Comparison of ENCODE assay signal across 22 mouse cellular contexts in the genomic region with DNA sequence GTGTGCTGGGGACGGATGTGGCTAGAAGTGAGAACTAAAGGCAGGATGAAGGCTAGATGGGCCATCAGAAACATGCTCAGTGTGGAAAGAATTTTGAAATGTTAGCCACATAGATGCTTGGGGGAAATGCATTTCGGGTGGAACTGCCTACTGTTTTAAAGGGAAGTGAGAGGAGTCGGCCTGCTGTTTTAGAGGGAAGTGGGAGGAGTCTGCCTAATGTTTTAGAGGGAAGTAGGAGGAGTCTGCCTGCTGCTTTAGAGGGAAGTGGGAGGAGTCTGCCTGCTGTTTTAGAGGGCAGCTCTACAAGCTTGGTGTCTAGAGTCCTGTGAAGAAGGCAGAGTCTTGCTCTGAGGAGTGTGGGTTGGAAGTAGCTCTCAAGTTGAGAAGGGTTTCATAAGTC.
A peak's percentile ranks its signal among the peaks of the same experiment; 100 is the strongest.
DNase-seq lines count a peak whose midpoint lies in the region; ATAC-seq lines count a peak whose summit lies in the region.
"Had no signal": no experiment of that assay in that cellular context is flagged by ENCODE, and none has a peak within 500 bp of the region (broad histone marks: within the 10 kb centered on the region; RNA-seq: fewer than 3 reads in every experiment).

No protein-coding gene starts in this region.

- DNase-seq in lung, postnatal 36 days, result peak; percentile 1
- no peak for DNase-seq in lung, postnatal 4 days
- peak; percentile 1 for DNase-seq in MEL-GATA-1-ER (ENCODE audit: extremely low read depth, low read depth)
- DNase-seq in skeletal muscle tissue, adult 2 months (ENCODE audit: low read depth, low spot score), result peak; percentile 13
- no peak for DNase-seq in urinary bladder, adult 18-20 months (ENCODE audit: low spot score in 2 of 2)
- no peak for DNase-seq in adipocyte (ENCODE audit: low spot score)
- DNase-seq: adrenal gland, adult 8-10 months; cerebellum, adult 18-20 months; heart, adult 2 months; heart, postnatal 4 days; kidney, adult 11 months; kidney, postnatal 10 days; midbrain, embryonic 14.5 days; thymus, postnatal 36 days had no signal

- H3K4me1 ChIP-seq in kidney, embryonic 15.5 days, result no peaks in the 10 kb centered on the region
- H3K4me1 ChIP-seq: embryonic facial prominence, embryonic 10.5 days; heart, embryonic 15.5 days; limb, embryonic 12.5 days; liver, embryonic 15.5 days; neural tube, embryonic 15.5 days had no signal

- no peaks in the 10 kb centered on the region for H3K36me3 ChIP-seq in kidney, embryonic 15.5 days
- H3K36me3 ChIP-seq: embryonic facial prominence, embryonic 10.5 days; heart, embryonic 15.5 days; limb, embryonic 12.5 days; liver, embryonic 15.5 days; neural tube, embryonic 15.5 days had no signal

- no peak overlapping the region for H3K9ac ChIP-seq in kidney, embryonic 15.5 days
- H3K9ac ChIP-seq: heart, embryonic 15.5 days; limb, embryonic 12.5 days; liver, embryonic 15.5 days; neural tube, embryonic 15.5 days had no signal

- no peak overlapping the region for H3K4me3 ChIP-seq in kidney, embryonic 15.5 days (replicated peaks)
- H3K4me3 ChIP-seq: embryonic facial prominence, embryonic 10.5 days; heart, adult 2 months; heart, embryonic 15.5 days; limb, embryonic 12.5 days; liver, embryonic 15.5 days; neural tube, embryonic 15.5 days had no signal

- no peak overlapping the region for H3K4me2 ChIP-seq in kidney, embryonic 15.5 days
- H3K4me2 ChIP-seq: heart, embryonic 15.5 days; limb, embryonic 12.5 days; liver, embryonic 15.5 days; neural tube, embryonic 15.5 days had no signal

- H3K27ac ChIP-seq in kidney, embryonic 15.5 days, result no peak overlapping the region
- H3K27ac ChIP-seq: embryonic facial prominence, embryonic 10.5 days; heart, adult 2 months; heart, embryonic 15.5 days; hindbrain, postnatal 0 days; limb, embryonic 12.5 days; liver, embryonic 15.5 days; neural tube, embryonic 15.5 days had no signal

- WGBS in kidney, embryonic 15.5 days, result 77% methylated on average over 3 of the region's 3 CpGs

- ATAC-seq in inflammation-experienced regulatory T-cells, adult 6 months, result peak; percentile 35
- ATAC-seq in kidney, embryonic 15.5 days (replicated peaks; ENCODE audit: low FRiP score), result no peak
- ATAC-seq: hindbrain, postnatal 0 days had no signal

- no peaks in the 10 kb centered on the region for H3K27me3 ChIP-seq in kidney, embryonic 15.5 days
- H3K27me3 ChIP-seq: heart, embryonic 15.5 days; limb, embryonic 12.5 days; liver, embryonic 15.5 days; neural tube, embryonic 15.5 days had no signal

- no peaks in the 10 kb centered on the region for H3K9me3 ChIP-seq in kidney, embryonic 15.5 days (replicated peaks)
- H3K9me3 ChIP-seq: embryonic facial prominence, embryonic 10.5 days; heart, embryonic 15.5 days; limb, embryonic 12.5 days; liver, embryonic 15.5 days; neural tube, embryonic 15.5 days had no signal

Comparison
In these comparisons a context has a peak if more than half of its experiments do, and no peak if none do; other contexts are left out.
1. DNase-seq: peak in lung, postnatal 36 days (single experiment), MEL-GATA-1-ER (single experiment) and skeletal muscle tissue, adult 2 months (single experiment); none in lung, postnatal 4 days (0 of 2), urinary bladder, adult 18-20 months (0 of 2) and adipocyte (single experiment).